Mouse (Mus musculus): ENCODE measurements around the gene Slc35b2. TPM values are rescaled to one million over a fixed set of nuclear protein-coding genes. Genes with fewer than 3 reads are reported as not detected.
A peak's percentile ranks its signal among the peaks of the same experiment; 100 is the strongest.

Gene Slc35b2
- polyA plus RNA-seq, 1 experiment from 2014 or later: 90.5 TPM

- Histone ChIP-seq H3K36me3 (ENCODE audit: control insufficient read depth, insufficient read depth, low read length) (no peaks in the 10 kb centered on the region), H3K4me3 (ENCODE audit: low read depth, low read length) (no peak overlapping the region), H3K9me3 (ENCODE audit: control insufficient read depth, low read length) (no peaks in the 10 kb centered on the region), H3K4me2 (ENCODE audit: low read depth, severe bottlenecking) (no peak overlapping the region), H3K27ac (replicated peaks; ENCODE audit: low read depth, low read length) (no peak overlapping the region), H3K4me1 (ENCODE audit: control insufficient read depth, insufficient read depth, low read length) (peaks cover 14% of the 10 kb centered on the region), H3K9ac (ENCODE audit: low read length) (no peak overlapping the region), H3K27me3 (ENCODE audit: control insufficient read depth, insufficient read depth, low read length) (no peaks in the 10 kb centered on the region)
- WGBS: 18% methylated on average over 2 of the region's 2 CpGs
- DNase-seq (ENCODE audit: low spot score): peak; percentile 85
- ATAC-seq (ENCODE audit: insufficient number of reproducible peaks, low FRiP score, low TSS enrichment, low read depth): no peak
These were observed 17.9 kb downstream of the Slc35b2 start for GRCm38 (mm10) chr17:45581567-45581983.

- Histone ChIP-seq H3K9me3 (ENCODE audit: control insufficient read depth, low read length) (no peaks in the 10 kb centered on the region), H3K27ac (replicated peaks; ENCODE audit: low read depth, low read length) (no peak overlapping the region), H3K9ac (ENCODE audit: low read length) (no peak overlapping the region), H3K4me3 (ENCODE audit: low read depth, low read length) (no peak overlapping the region), H3K4me1 (ENCODE audit: control insufficient read depth, insufficient read depth, low read length) (peaks cover 14% of the 10 kb centered on the region), H3K4me2 (ENCODE audit: low read depth, severe bottlenecking) (no peak overlapping the region), H3K36me3 (ENCODE audit: control insufficient read depth, insufficient read depth, low read length) (no peaks in the 10 kb centered on the region), H3K27me3 (ENCODE audit: control insufficient read depth, insufficient read depth, low read length) (no peaks in the 10 kb centered on the region)
- no peak for ATAC-seq (ENCODE audit: insufficient number of reproducible peaks, low FRiP score, low TSS enrichment, low read depth)
- DNase-seq (ENCODE audit: low spot score): no peak
- 93% methylated on average over 6 of the region's 6 CpGs for WGBS
These were observed 18.5 kb downstream of the Slc35b2 start for GRCm38 (mm10) chr17:45582188-45582587.

GRCm38 (mm10) chr17:45582715-45583355 is 19.2 kb downstream of the Slc35b2 start:
- DNase-seq (ENCODE audit: low spot score): no peak
- 72% methylated on average over 6 of the region's 6 CpGs for WGBS

GRCm38 (mm10) chr17:45584096-45584896 is 20.6 kb downstream of the Slc35b2 start:
- Histone ChIP-seq H3K4me2 (ENCODE audit: low read depth, severe bottlenecking) (no peak overlapping the region), H3K4me3 (ENCODE audit: low read depth, low read length) (no peak overlapping the region), H3K27me3 (ENCODE audit: control insufficient read depth, insufficient read depth, low read length) (no peaks in the 10 kb centered on the region), H3K36me3 (ENCODE audit: control insufficient read depth, insufficient read depth, low read length) (peaks cover 6% of the 10 kb centered on the region), H3K27ac (replicated peaks; ENCODE audit: low read depth, low read length) (peak overlapping the region; percentile 23; the same call in 1 of the 2 replicates), H3K4me1 (ENCODE audit: control insufficient read depth, insufficient read depth, low read length) (peaks cover 14% of the 10 kb centered on the region), H3K9ac (ENCODE audit: low read length) (no peak overlapping the region; the same call in 1 of the 2 replicates), H3K9me3 (ENCODE audit: control insufficient read depth, low read length) (no peaks in the 10 kb centered on the region)
- DNase-seq (ENCODE audit: low spot score) (peak; percentile 54), ATAC-seq (ENCODE audit: insufficient number of reproducible peaks, low FRiP score, low TSS enrichment, low read depth) (peak; percentile 32; the same call in 1 of the 2 replicates)
- 43% methylated on average over 12 of the region's 12 CpGs for WGBS

More at GRCm38 (mm10) chr17:45582715-45583355, 19.2 kb downstream of the Slc35b2 start:
- no peaks in the 10 kb centered on the region for H3K9me3 ChIP-seq (ENCODE audit: control insufficient read depth, low read length)
- no peaks in the 10 kb centered on the region for H3K27me3 ChIP-seq (ENCODE audit: control insufficient read depth, insufficient read depth, low read length)
- H3K4me2 ChIP-seq (ENCODE audit: low read depth, severe bottlenecking): no peak overlapping the region
- H3K27ac ChIP-seq (replicated peaks; ENCODE audit: low read depth, low read length): no peak overlapping the region
- peaks cover 14% of the 10 kb centered on the region for H3K4me1 ChIP-seq (ENCODE audit: control insufficient read depth, insufficient read depth, low read length)
- no peak for ATAC-seq (ENCODE audit: insufficient number of reproducible peaks, low FRiP score, low TSS enrichment, low read depth)
- no peak overlapping the region for H3K4me3 ChIP-seq (ENCODE audit: low read depth, low read length)
- peaks cover 3% of the 10 kb centered on the region; the same call in 1 of the 2 replicates for H3K36me3 ChIP-seq (ENCODE audit: control insufficient read depth, insufficient read depth, low read length)
- H3K9ac ChIP-seq (ENCODE audit: low read length): no peak overlapping the region

- H3K9ac ChIP-seq (ENCODE audit: low read length): peak overlapping the region; percentile 22; the same call in 1 of the 2 replicates
- peaks cover 6% of the 10 kb centered on the region for H3K36me3 ChIP-seq (ENCODE audit: control insufficient read depth, insufficient read depth, low read length)
- no peak overlapping the region for H3K4me3 ChIP-seq (ENCODE audit: low read depth, low read length)
- H3K27ac ChIP-seq (replicated peaks; ENCODE audit: low read depth, low read length): peak overlapping the region; percentile 23; the same call in 1 of the 2 replicates
- H3K4me2 ChIP-seq (ENCODE audit: low read depth, severe bottlenecking): no peak overlapping the region
- peaks cover 14% of the 10 kb centered on the region for H3K4me1 ChIP-seq (ENCODE audit: control insufficient read depth, insufficient read depth, low read length)
- peak; percentile 42; the same call in 1 of the 2 replicates for ATAC-seq (ENCODE audit: insufficient number of reproducible peaks, low FRiP score, low TSS enrichment, low read depth)
- DNase-seq (ENCODE audit: low spot score): peak; percentile 90
- WGBS: 19% methylated on average over 14 of the region's 14 CpGs
- H3K9me3 ChIP-seq (ENCODE audit: control insufficient read depth, low read length): no peaks in the 10 kb centered on the region
- no peaks in the 10 kb centered on the region for H3K27me3 ChIP-seq (ENCODE audit: control insufficient read depth, insufficient read depth, low read length)
These were observed 21.4 kb downstream of the Slc35b2 start for GRCm38 (mm10) chr17:45584939-45585678.

- Histone ChIP-seq H3K9me3 (ENCODE audit: control insufficient read depth, low read length) (no peaks in the 10 kb centered on the region), H3K4me1 (ENCODE audit: control insufficient read depth, insufficient read depth, low read length) (peaks cover 13% of the 10 kb centered on the region), H3K36me3 (ENCODE audit: control insufficient read depth, insufficient read depth, low read length) (peaks cover 6% of the 10 kb centered on the region), H3K4me3 (ENCODE audit: low read depth, low read length) (no peak overlapping the region), H3K4me2 (ENCODE audit: low read depth, severe bottlenecking) (no peak overlapping the region), H3K9ac (ENCODE audit: low read length) (peak overlapping the region; percentile 30; the same call in 1 of the 2 replicates), H3K27me3 (ENCODE audit: control insufficient read depth, insufficient read depth, low read length) (no peaks in the 10 kb centered on the region), H3K27ac (replicated peaks; ENCODE audit: low read depth, low read length) (peak overlapping the region; percentile 55; the same call in 1 of the 2 replicates)
- 73% methylated on average over 23 of the region's 23 CpGs for WGBS
- no peak for DNase-seq (ENCODE audit: low spot score)
- no peak for ATAC-seq (ENCODE audit: insufficient number of reproducible peaks, low FRiP score, low TSS enrichment, low read depth)
These were observed 22.2 kb downstream of the Slc35b2 start for GRCm38 (mm10) chr17:45585725-45586448.

GRCm38 (mm10) chr17:45586449-45586837 is 22.8 kb downstream of the Slc35b2 start:
- DNase-seq (ENCODE audit: low spot score) (no peak), ATAC-seq (ENCODE audit: insufficient number of reproducible peaks, low FRiP score, low TSS enrichment, low read depth) (no peak)
- peaks cover 11% of the 10 kb centered on the region for H3K4me1 ChIP-seq (ENCODE audit: control insufficient read depth, insufficient read depth, low read length)
- WGBS: 94% methylated on average over 3 of the region's 3 CpGs
- H3K9me3 ChIP-seq (ENCODE audit: control insufficient read depth, low read length): no peaks in the 10 kb centered on the region
- no peak overlapping the region for H3K4me2 ChIP-seq (ENCODE audit: low read depth, severe bottlenecking)
- peaks cover 7% of the 10 kb centered on the region for H3K36me3 ChIP-seq (ENCODE audit: control insufficient read depth, insufficient read depth, low read length)
- H3K9ac ChIP-seq (ENCODE audit: low read length): no peak overlapping the region
- no peak overlapping the region for H3K27ac ChIP-seq (replicated peaks; ENCODE audit: low read depth, low read length)
- H3K4me3 ChIP-seq (ENCODE audit: low read depth, low read length): no peak overlapping the region
- no peaks in the 10 kb centered on the region for H3K27me3 ChIP-seq (ENCODE audit: control insufficient read depth, insufficient read depth, low read length)
